Mouse (Mus musculus) brain, adult 2 months (tissue): ENCODE measurements around the gene E2f3.

Experiments used
- DNase-seq: peaks from one replicate; pipeline ENCODE4 v3.0.0; 2011; ENCODE audit warnings: low read depth, low spot score

The E2f3 gene

GRCm38 (mm10) chr13:29985855-29986755 lies at the start of gene E2f3:
Gene E2f3, minus strand, starts transcription at chr13:29986063.
- peak; percentile 100 for DNase-seq

GRCm38 (mm10) chr13:30034540-30034939 lies 48.7 kb upstream of the E2f3 start:
- no peak for DNase-seq

- DNase-seq, result no peak
Observed at GRCm38 (mm10) chr13:30031684-30032335, 45.9 kb upstream of the E2f3 start.

GRCm38 (mm10) chr13:30027841-30028240 lies 42.0 kb upstream of the E2f3 start:
- no peak for DNase-seq

GRCm38 (mm10) chr13:30022487-30022886 lies 36.6 kb upstream of the E2f3 start:
- no peak for DNase-seq

GRCm38 (mm10) chr13:30018573-30018972 lies 32.7 kb upstream of the E2f3 start:
- DNase-seq, result no peak

GRCm38 (mm10) chr13:30017611-30018010 lies 31.7 kb upstream of the E2f3 start:
- no peak for DNase-seq

- DNase-seq, result peak; percentile 50
Observed at GRCm38 (mm10) chr13:30014576-30014975, 28.7 kb upstream of the E2f3 start.

- peak; percentile 53 for DNase-seq
Observed at GRCm38 (mm10) chr13:30012226-30012625, 26.4 kb upstream of the E2f3 start.

- DNase-seq, result no peak
Observed at GRCm38 (mm10) chr13:30008738-30009137, 22.9 kb upstream of the E2f3 start.

- DNase-seq, result no peak
Observed at GRCm38 (mm10) chr13:30005422-30005821, 19.6 kb upstream of the E2f3 start.

GRCm38 (mm10) chr13:30004849-30005248 lies 19.0 kb upstream of the E2f3 start:
- no peak for DNase-seq

- DNase-seq, result peak; percentile 94
Observed at GRCm38 (mm10) chr13:30003169-30003568, 17.3 kb upstream of the E2f3 start.

- DNase-seq, result no peak
Observed at GRCm38 (mm10) chr13:30001041-30001440, 15.2 kb upstream of the E2f3 start.

GRCm38 (mm10) chr13:29987956-29988355 lies 2.1 kb upstream of the E2f3 start:
- DNase-seq, result no peak

GRCm38 (mm10) chr13:29986756-29987120 lies 875 bp upstream of the E2f3 start:
- no peak for DNase-seq

- DNase-seq, result no peak
Observed at GRCm38 (mm10) chr13:29985101-29985854, 585 bp downstream of the E2f3 start.

GRCm38 (mm10) chr13:29984286-29985100 lies 1.4 kb downstream of the E2f3 start:
- peak; percentile 76 for DNase-seq

GRCm38 (mm10) chr13:29983523-29984191 lies 2.2 kb downstream of the E2f3 start:
- peak; percentile 16 for DNase-seq

- DNase-seq, result peak; percentile 39
Observed at GRCm38 (mm10) chr13:29983037-29983436, 2.8 kb downstream of the E2f3 start.

GRCm38 (mm10) chr13:29982400-29982799 lies 3.5 kb downstream of the E2f3 start:
- DNase-seq, result no peak
